Mouse (Mus musculus) cerebellum, adult (tissue): ENCODE results near the gene Serpina10.
"Not testable (repeated sequence)": the region's sequence is repeated elsewhere in the genome, so short reads cannot be mapped to it uniquely, and the experiment has no call there.

Experiments
- ATAC-seq: cut with Nextera tagmentation; 2 replicates; pipeline ENCODE4 v1.9.2; 2017; ENCODE audit warnings: mild to moderate bottlenecking, moderate library complexity, mixed read lengths; ENCODE audit not compliant: insufficient number of reproducible peaks, low FRiP score, low TSS enrichment

The Serpina10 gene

DNA sequence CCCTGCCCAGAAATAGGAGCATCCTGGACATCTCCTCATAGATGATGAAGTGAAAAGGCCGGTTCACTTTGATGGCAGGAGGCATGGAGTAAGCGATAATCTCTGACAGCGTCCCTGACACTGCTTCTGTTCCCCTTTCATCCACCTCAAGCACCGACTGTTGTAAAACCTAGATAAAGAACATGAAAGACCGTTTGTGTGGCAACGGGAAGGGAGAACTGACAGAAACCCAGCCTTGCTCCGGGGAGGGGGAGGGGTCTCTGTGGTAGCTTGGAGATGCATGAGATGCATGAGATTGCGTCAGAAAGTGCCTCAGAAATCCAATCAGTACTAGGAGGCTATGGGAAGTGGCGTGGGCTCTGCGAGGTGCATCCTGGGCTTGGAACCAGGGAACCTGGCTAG, 14.4 kb downstream of the Serpina10 start:
- ATAC-seq: no peak

DNA sequence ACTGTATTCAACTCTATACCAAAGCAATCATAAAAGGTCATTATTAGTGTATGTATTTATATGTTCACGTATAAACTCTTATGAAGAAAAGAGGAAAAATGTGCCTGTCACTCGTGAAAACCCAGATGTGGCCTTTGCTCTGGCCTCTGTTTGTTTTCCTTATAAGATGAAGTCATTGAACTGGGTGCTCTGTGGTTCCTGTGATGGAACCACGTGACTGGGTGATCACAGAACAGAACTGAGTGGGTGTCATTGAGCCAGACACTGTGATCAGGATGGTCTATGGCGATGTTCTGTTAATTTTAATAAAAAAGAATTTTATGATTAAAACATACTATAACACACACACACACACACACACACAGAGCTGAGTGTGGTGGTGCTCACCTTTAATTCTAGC, 15.5 kb downstream of the Serpina10 start:
- no peak for ATAC-seq

DNA sequence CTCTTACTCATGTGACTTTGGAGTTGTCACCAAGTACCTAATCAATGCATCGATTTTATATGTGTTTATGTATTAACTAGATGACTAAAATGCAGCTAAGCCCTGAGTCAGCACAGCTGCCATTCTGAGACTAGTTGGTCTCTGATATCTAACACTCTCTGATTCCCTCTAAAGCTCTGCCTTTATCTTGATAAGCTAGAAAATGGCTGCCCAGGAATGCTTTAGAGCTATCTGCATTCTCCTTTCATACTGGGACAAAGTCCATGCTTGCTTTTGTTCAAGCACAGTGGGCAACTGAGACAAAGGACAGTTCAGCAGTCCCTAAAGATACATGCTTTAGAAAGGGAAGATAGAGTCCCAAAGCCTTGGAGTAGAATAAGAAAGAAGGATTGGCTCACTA, 16.1 kb downstream of the Serpina10 start:
- ATAC-seq: no peak

DNA sequence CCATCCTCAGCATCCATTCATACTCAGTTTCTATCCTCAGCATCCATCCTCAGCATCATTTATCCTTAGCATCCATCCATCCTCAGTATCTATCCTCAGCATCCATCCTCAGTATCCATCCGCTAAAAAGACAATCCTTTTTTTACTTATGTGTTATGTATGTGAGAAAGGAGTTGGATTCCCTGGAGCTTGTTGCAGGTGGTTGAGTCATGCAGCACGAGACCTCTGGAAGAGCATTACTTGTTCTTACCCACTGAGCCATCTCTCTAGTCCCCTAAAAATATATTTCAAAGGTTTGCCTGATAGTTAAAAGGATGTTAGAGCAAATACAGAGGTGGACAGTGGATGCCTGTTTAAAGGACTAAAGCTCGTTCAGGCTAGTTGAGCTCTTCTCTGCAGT, 29.4 kb downstream of the Serpina10 start:
- no peak for ATAC-seq

GRCm38 (mm10) chr12:103600364-103600763, 30.9 kb downstream of the Serpina10 start:
- no peak for ATAC-seq

- ATAC-seq: no peak
Observed at GRCm38 (mm10) chr12:103598411-103598810, 32.8 kb downstream of the Serpina10 start.

GRCm38 (mm10) chr12:103583771-103584170, 47.5 kb downstream of the Serpina10 start:
- ATAC-seq: no peak

DNA sequence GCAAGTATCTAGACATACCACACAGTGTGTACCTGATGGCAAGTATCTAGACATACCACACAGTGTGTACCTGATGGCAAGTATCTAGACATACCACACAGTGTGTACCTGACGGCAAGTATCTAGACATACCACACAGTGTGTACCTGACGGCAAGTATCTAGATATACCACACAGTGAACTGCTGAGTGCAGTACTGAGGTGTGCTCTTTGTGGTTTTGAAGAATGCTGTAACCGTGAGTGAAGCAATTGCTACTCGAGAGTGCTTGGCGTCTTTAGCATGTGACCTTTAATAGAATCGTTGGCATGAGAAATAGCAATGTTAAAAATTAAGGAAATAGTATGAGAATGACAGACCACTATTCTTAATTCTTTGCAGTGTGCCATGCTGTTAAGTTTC, 53.1 kb downstream of the Serpina10 start:
- not testable (repeated sequence) for ATAC-seq

DNA sequence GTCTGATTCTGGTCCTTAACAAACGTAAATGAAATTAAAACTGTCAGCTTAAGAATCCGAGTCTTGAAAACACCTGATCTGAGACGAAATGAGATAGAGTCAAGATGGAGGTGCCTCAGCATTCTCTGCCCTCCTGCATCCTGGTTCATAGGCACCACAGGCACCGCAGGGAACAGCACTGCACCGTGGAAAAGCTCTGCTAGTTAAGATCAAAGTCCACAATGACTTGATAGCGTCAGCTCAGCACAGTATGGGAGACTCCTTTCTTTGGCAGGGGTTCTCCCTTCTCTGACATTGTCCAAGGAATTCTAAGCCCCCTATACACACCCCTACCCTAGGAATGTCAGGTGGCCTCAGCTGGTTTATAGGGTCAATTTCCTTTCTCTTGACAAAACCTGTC, 61.6 kb downstream of the Serpina10 start:
- ATAC-seq: no peak

- no peak for ATAC-seq
Observed at GRCm38 (mm10) chr12:103567129-103567528, 64.1 kb downstream of the Serpina10 start.

- no peak for ATAC-seq
Observed at GRCm38 (mm10) chr12:103565151-103565550, 66.1 kb downstream of the Serpina10 start.
